Mouse (Mus musculus) adrenal gland, postnatal 14 days (tissue): ENCODE results near the gene Lbx2. TPM values are rescaled to one million over a fixed set of nuclear protein-coding genes. Genes with fewer than 3 reads are reported as not detected.

Experiments used
- DNase-seq: peaks from one replicate; pipeline ENCODE4 v3.0.0; 2021; ENCODE audit warnings: mixed read lengths
- total RNA-seq: library from RNA; stranded (reverse); gene quantifications from 2 replicates; pipeline ENCODE4 v1.2.3, GENCODE M21; 2021

Lbx2 gene
- total RNA-seq, 1 experiment from 2014 or later = 6.4 TPM

GRCm38 (mm10) chr6:83070311-83071219 lies 15.6 kb upstream of the Lbx2 start:
- peak; percentile 56 for DNase-seq

- DNase-seq = peak; percentile 58
These were observed 14.9 kb upstream of the Lbx2 start for GRCm38 (mm10) chr6:83071220-83071619.

GRCm38 (mm10) chr6:83074979-83075378 lies 11.2 kb upstream of the Lbx2 start:
- DNase-seq = no peak

- peak; percentile 74 for DNase-seq
These were observed 8.4 kb upstream of the Lbx2 start, which contains the start of gene Pcgf1 for GRCm38 (mm10) chr6:83077630-83078323. Gene Pcgf1 (plus strand): TSS chr6:83077869.

GRCm38 (mm10) chr6:83078324-83078858 lies 7.8 kb upstream of the Lbx2 start:
- peak; percentile 99 for DNase-seq

GRCm38 (mm10) chr6:83080210-83080609 lies 6.0 kb upstream of the Lbx2 start:
- DNase-seq = no peak

- peak; percentile 56 for DNase-seq
These were observed 2.7 kb upstream of the Lbx2 start for GRCm38 (mm10) chr6:83083497-83083896.

- DNase-seq = no peak
These were observed 1.7 kb upstream of the Lbx2 start for GRCm38 (mm10) chr6:83084477-83084876.

- DNase-seq = peak; percentile 76
These were observed 1.2 kb downstream of the Lbx2 start for GRCm38 (mm10) chr6:83087205-83087925.

- DNase-seq = no peak
These were observed 1.7 kb downstream of the Lbx2 start for GRCm38 (mm10) chr6:83087926-83088260.

GRCm38 (mm10) chr6:83092416-83093127 lies 6.4 kb downstream of the Lbx2 start:
- peak; percentile 67 for DNase-seq

- peak; percentile 46 for DNase-seq
These were observed 9.8 kb downstream of the Lbx2 start for GRCm38 (mm10) chr6:83095968-83096367.

GRCm38 (mm10) chr6:83098411-83098810 lies 12.2 kb downstream of the Lbx2 start:
- DNase-seq = peak; percentile 69

GRCm38 (mm10) chr6:83101316-83101687 lies 15.1 kb downstream of the Lbx2 start, which contains the start of the genes Ccdc142 and Gm42688:
Gene Ccdc142 (plus strand): TSS chr6:83101601.
Gene Gm42688 (plus strand): TSS chr6:83101617.
- DNase-seq = peak; percentile 94

- peak; percentile 81 for DNase-seq
These were observed 15.8 kb downstream of the Lbx2 start for GRCm38 (mm10) chr6:83101688-83102556.

GRCm38 (mm10) chr6:83103130-83103650 lies 17.0 kb downstream of the Lbx2 start:
- DNase-seq = no peak

GRCm38 (mm10) chr6:83104158-83104557 lies 18.0 kb downstream of the Lbx2 start:
- no peak for DNase-seq

GRCm38 (mm10) chr6:83107566-83108400 lies 21.6 kb downstream of the Lbx2 start:
- DNase-seq = peak; percentile 94
